Mouse (Mus musculus) Muller cell, postnatal 12 days (primary cell): ENCODE results near the gene Lrig1.

ENCODE experiments used
- DNase-seq: peaks from one replicate; pipeline ENCODE4 v3.0.0-alpha.2; 2015; ENCODE audit errors: inconsistent ontology term

The Lrig1 gene

DNA sequence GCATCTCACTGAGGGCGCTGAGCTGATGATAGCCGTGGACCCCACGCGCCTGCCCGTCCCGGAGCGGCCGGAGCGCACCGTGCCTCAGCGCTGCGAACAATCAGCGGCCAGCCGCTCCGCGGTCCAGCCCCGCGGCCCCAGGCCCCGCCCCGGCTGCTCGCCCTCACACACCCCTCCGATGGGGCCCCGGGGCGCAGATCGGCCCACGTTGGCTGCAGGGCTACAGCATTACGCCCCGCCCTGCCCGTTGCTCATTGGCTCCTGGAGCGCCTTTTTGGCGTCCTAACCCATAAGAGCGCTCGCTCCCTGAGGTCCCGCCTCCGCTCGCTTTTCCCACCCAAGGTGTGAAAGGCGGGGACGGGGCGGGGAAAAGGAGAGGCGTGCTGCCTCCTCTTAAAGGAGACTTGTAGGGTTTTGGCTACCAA is at the start of gene Lrig1:
Gene Lrig1 (minus strand): TSS at position 92 of the 425 bp plus-strand sequence.
- DNase-seq, result peak; percentile 100

DNA sequence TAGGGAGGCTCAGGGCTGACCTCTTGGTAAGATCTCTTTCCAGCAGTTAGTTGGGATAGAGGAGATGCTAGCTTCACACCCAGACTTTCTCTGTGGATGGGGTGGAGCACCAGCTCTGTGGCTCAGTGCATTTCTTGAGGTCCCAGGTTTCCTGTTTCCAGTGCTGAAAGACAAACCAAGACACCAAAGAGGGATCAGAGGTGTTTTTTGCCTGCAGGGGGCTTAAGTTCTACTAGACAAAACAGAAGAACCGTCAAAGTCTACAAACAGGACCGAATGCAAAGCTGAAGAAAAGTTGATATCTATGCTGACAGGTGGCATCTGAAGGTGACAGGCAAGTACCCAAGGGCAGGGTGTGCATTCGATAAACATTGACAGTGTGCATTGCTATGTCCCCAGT is 49.7 kb upstream of the Lrig1 start:
- no peak for DNase-seq

DNA sequence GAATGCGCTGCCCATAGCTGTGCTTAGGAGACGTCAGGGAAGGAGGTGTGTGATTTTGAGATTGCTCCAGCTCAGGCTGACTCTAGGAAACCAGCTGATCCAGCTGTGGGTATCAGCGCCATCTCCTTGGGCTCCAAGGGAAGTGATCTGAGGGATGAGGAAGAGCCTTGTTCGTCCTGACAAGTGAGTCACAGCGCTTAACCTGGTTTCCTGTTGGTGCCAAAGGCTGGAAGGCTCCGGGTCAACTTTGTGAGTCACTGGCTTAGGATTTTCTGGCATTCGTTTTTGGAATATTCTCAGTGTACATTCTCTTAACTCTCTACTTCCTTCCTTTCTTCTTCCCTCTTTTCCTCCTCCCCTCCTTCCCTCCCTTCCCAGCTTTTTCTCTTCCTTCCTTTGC is 48.4 kb upstream of the Lrig1 start:
- peak; percentile 71 for DNase-seq

DNA sequence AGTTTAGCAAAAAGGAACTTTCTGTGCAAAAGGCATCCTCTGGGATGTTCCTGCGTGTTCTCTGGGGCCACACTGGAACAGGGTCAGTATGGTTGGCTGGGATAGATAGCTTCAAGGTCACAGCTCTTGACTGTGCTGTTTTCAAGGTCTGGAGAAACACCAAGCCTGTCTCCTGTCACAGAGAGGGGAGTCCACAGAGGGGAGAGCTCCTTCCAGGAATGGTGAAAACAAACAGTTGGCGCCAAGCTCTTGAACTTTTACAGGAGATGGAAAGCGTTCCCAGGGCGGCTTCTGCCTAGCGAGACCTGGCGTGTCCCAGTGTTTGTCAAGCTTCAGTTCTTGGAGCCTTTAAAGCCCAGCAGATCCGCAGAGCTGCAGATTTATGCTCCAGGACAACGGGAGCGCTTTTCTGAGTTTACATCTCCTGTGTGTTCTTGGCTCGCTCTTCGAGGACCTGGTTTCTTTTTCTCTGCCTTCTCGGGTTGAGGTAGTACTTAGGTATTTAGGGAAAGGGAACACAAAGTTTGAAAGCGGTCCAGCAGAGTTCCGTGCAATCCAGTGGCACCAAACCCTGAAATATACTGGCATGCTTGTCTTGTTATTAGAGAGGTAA is 40.3 kb upstream of the Lrig1 start:
- no peak for DNase-seq

DNA sequence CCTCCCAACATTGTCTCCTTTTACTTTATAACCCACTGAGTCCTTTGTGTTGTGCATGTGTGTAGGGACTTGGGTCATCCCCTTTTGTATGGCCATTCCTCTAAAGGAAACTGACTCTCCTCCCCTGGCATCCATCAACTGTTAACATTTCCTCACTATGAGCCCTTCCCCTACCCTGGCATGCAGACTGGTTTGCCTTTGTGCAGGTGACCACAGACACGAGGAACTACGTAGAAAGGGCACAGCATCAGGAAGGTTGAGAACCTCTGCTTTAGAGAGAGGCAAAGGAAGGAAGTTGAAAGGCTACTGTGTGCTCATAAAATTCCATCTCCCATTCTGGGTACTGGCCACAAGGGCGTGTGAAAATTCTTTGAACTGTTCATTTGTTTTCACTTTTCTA is 38.7 kb upstream of the Lrig1 start:
- DNase-seq, result no peak

DNA sequence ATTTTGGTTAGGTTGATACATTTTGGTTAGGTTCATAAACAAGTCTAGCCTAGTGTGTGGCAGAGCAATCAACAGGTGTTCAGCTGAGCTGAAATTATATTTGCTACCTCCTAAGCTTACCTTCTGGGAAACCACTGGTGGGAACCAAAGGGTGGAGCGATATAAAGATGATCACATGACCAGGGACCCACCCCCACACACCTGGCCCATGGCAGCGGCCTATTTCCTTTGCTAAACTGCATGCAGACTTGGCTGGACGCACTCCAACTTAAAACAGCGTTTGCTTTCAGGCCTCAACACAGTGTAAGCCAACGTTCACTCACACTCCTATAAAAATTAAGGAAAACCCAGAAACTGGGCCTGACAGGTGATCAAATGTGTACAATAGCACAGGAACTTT is 33.9 kb upstream of the Lrig1 start:
- DNase-seq, result no peak

DNA sequence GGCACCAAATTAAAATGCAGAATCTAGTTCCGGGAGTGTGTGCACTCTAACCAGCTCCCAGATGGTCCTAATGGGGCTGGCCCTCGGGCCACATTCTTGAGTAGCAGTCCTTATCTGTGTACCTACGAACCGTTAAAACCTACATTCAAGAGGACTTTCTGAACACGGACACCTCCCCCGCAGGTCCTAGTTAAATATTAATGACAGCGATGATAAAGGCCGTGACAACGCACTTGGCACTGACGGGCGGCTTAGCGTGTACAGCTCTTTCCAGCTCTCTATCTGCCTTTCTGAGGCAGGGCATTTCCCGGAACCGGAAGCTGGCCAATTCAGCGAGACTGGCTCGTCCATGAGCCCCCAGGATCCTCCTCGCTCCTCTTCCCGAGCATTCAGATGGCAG is 29.9 kb upstream of the Lrig1 start:
- DNase-seq, result no peak

DNA sequence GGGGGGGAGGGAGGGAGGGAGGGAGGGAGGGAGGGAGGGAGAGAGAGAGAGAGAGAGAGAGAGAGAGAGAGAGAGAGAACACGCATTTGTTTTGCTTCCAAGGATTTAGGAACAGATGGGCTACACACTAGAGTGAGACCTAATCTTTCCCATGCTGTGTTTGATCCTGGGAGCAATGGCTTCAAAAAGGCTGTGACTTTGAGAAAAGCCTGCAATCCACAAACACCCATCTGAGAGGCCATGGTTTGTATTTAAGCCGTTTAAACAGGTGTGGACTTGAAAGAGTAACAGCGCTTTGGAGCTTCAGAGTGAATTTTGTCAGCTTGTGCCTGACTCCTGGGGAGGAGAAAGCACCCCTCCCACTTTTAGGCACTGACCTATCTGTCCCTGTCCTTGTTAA is 29.2 kb upstream of the Lrig1 start:
- DNase-seq, result no peak

DNA sequence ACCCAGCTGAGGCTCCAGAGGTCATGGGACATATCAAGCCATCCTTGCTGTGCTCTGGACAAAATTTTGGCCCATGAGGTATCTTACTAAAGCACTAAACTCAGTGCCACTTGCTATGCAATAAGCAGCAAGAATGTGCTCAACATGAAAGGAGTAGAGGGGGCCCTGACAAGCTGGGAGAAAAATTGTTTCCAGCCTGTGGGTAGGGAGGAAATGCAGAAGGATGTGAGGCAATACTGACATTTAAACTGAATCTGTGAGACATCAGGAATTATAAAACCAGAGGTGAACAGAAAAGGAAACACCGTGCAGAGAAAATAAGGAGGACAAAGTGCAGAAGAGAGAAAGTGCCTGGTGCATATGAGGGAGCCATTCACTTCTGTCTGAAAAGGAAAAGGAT is 24.7 kb upstream of the Lrig1 start:
- no peak for DNase-seq

DNA sequence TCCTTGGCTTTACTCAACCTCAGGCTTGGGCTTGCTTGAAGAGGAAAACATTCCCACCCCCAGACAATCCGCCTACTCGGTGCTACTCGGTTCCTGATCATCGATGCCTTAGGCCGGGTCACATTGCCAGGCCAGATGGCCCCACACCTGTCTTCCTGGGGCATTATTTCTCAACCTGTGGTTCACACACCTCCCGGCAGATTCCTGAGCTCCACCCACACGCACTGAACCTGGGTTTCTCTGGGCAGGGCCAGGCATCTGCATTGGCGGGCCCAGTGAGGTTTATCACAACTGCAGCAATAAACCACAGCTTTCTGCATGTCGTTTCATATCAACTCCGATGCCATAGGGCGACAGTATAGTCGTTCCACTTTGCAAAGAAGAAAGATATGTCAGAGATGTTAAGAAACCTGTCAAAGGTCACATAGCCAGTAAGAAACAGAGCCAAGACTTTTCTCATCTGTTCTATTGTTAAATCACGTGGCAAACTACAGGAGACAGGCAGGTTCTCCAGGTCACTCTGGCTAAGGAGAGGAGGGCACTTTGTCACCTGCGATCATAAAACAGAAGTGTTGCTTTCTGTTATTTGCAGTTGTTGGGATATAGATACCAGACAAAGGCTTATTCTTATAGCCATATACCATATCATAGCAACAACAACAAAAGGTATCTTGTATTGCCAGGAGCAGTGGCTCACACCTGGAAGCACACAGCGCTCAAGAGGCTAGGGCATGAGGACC is 18.8 kb upstream of the Lrig1 start:
- no peak for DNase-seq

DNA sequence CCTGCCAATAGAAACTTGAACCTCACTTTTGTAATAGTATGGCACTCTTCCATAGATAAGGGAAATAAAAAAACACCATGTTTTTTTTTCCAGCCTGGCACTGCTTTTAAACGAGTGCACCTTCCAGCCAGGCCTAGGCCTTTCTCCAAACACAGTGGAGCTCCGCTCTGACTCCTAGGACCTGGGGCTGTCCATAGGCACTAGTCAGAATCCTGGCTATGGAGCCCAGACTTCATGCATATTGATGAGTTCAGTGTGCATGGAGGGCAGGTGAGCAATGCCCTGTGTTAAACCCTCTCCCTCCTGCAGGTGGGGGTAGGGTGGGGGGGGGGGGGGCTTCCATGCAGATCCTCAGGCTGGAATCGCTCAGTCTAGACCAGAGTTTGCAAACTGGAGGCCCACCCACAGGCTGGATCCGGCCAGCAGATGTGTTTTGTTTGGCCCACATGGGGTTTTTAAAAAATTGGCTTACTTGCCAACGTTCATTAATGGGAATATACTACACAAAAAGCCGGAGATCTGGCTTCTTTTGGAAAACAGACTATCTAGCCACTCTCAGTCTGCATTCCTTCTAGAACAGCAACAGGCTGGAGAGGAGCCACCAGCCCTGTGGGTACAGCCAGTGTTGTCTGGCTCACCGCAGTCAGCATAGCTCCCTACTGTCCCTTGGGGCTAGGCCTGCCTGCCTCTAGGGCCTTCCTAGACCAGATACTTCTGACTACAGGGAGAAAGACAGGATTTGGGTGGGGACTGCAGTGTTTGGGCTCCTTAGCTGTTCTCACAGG is 17.9 kb upstream of the Lrig1 start:
- DNase-seq, result peak; percentile 79

DNA sequence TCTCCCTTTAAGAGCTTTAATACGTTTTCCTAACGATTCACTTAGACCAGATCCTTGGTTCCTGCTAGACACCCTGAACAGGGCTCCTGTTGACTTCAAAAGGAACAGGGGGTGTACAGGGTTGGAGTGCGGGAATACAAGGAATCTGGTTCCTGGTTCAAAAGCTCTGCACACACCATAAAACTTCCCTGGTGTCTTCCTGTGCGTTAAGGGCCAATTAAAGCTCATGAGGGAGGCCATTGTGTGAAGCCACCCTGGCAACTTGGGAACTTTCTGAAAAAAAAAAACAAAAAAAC is 15.6 kb upstream of the Lrig1 start:
- DNase-seq, result no peak

DNA sequence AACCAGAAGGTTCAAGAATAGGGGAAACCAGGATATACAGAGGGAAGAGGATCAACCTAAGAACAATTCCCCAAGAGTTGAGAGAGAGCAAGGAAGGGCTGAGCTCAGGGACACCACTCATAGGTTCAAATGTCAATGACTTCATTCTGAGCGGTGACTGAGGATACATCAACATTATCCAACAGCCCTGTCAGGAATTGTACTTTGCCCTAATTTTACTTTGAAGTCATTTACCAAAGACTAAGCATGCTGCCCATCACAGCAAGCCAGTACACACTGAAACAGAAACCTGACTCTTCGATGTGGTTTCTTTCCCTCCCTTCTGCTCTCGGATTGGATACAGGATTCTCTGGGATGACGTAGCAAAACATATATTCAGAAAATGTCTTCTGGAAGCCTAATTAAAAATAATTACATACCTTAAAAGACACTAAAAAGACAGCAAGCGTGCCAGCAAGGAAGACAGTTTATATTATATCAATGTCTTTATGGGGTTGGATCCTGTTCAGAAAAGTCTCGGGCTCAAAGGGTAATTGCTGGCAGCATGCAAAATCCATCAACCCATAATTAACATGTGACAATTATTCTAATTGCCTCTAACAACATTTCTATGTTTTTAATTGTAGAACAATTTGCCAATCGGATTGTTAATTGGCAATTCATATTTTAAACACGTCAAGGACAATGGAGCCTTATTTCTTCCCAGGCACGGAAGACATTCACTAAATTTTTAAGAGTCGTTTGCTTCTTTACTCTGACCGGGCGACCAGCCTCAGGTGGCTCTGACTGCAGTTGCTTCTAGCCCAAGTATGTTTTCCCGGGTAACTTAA is 15.1 kb upstream of the Lrig1 start:
- peak; percentile 72 for DNase-seq

DNA sequence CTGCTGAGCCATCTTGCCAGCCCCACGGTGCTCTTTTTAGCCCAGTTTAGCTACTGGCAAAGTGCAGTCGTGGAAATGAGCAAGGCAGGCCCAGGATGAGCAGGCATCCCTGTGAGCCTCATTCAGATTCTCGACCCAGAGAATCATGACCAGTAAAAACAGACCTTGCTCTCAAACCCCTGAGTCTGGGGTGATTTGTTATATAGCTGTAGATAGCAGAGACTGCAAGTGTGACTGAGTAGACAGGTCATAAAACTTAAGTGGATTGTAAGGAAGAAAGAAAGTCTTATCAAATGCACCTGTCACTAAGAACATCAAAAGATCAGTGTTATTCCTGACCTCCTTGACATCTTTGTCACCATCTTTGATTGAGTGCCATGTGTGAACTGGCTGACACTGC is 9.9 kb upstream of the Lrig1 start:
- DNase-seq, result no peak

DNA sequence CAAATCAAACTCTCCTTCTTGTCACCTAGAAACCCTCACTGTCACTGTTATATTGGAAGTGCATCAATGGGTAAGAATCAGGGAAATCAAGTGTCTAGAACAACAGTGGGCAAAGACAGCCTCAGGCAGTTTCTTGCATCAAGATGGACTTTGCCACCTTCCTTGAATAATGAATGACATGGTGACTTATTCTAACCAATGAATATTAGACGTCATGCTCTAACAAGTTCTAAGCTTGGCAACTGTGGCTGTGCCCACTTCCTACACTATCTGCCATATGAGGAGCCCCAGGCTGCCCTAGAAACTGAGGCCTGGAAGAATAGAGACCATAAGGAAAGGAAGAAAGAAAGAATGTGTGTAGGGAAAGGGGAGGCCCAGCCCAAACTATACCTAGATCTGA is 9.2 kb upstream of the Lrig1 start:
- DNase-seq, result no peak

DNA sequence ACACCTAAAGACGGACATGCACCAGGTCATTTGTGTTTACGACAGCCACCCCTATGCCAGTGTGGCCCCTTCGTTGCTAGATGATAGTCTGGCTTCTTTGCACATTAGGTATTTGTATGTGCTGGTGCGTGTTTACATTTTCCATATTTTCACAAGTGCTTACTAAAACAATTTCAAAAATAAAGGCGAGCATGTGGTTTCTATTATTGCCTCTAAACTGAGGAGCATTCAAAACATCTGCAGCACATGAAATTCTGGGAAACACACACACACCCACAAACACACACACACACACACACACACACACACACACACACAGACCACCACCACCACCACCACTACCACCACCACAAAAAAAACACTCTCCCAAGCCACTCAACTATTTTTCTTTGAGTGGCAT is 7.3 kb upstream of the Lrig1 start:
- DNase-seq, result no peak

DNA sequence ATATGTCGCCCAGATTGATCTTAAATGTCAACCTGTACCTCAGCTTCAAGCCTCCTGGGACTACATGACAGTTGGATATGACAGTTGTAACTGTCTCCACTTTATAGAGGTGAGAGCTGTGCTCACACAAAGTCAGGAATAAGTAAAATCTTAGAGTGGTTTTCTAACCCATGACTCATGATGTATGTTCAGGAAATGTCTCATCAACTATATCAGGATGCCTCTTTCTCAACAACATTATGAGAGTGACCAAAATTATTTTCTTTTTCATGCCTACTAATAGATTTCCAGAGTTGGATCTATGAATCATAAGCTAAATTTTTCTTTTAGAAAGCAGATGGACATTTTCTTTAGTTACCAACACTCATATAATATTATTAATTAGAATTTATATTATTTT is 6.0 kb upstream of the Lrig1 start:
- DNase-seq, result no peak

DNA sequence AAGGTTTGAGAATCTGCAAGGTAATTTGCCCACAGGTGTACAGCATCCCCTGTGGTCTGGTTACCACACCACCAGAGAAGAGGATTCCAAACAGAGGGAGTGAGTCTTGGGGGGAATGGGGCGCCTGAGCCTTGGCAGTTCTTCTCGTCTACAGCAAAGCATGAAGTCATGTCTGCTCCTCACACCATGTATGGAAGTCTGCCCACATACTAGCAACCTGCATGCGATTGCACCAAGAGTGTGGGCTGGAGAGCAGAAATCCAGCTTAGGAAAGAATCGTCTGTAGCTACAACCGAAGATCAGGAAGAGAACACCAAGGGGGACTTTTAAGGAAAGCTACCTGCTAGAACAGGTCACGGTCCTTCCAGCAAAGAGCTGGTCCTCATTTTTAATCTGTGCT is 3.0 kb upstream of the Lrig1 start:
- no peak for DNase-seq

DNA sequence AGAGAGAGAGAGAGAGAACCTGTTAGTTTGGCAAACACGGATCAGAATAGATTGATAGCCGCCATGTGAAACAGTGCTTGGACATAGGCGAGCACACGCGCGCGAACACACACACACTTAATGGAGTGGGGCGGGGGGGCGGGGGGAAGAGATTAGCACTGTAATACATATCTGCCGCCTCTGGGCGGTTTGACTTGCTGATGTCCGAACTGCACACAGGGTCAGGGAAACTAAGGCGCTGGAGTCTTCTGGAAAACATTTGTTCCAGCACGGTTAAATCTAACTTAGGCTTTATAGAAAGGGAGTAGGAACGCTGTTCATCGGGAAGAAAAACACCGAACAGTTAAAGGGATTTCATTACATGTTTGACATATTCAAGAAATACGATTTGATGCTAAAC is 1.1 kb upstream of the Lrig1 start:
- DNase-seq, result no peak

DNA sequence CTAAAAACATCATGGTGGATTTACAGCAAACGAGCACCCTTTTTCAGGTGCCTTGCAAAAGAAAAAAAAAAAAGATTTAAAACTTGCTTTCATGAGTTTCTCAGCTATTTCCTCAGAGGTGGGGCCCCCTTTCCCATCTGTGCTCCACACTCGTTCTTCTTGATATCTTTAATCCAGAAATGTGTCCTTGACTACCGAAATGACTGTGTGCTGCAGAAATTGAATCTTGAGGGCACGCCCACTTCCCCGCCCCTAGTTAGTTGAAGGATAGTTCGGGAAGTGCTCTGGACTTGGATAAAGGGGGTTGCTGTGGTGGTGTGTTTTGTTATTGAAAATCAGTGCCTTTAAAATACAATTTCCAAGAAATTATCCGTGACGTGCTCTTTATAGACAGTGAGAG is 654 bp upstream of the Lrig1 start:
- peak; percentile 87 for DNase-seq

DNA sequence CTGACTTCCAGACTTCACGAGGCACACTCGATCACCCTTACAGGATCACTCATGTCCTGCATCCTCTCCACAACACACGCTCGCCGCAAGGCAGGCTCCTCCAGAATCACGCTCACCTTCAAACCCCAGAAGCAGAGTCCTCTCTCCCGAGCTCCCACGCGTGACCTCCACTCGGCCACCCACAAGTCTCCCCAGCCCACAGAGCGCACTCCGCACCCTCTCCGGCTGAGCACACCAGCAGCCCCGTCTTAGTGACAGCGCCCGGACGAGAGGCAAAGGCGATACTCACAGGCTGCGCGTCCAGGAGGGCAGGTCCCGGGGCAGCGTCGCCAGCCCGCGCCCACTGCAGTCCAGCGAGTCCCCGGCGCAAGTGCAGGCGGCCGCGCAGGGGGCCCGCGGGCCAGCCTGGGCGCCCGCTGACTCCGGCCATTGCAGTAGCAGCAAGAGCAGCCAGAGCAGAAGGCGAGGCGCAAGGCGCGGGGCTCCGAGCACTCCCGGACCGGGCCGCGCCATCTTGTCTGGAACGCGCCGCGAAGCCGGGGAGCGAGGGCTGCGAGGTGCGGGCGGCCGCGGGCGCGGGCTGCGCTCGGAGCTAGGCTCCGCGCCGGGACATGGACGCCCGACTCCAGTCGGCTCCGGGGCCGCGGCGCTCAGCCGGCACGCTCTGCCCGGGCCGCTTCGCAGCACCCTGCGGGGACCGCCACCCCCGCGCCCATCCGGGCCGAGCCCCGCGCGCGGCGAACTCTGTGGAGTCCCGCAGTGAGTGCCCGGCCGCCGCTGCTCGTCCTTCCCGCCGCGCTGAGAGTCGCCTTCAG is 578 bp downstream of the Lrig1 start:
- peak; percentile 45 for DNase-seq
